In genomic region chr1:74042711-74043467, GRCm38 (mm10) we compare ENCODE assay signal across 9 mouse cellular contexts.
A peak's percentile ranks its signal among the peaks of the same experiment; 100 is the strongest.
DNase-seq lines count a peak whose midpoint lies in the region; ATAC-seq lines count a peak whose summit lies in the region.
"Had no signal": no experiment of that assay in that cellular context is flagged by ENCODE, and none has a peak within 500 bp of the region (broad histone marks: within the 10 kb centered on the region; RNA-seq: fewer than 3 reads in every experiment).

No protein-coding gene starts in this region.

- peak overlapping the region; percentile 47; the same call in 1 of the 2 replicates for H3K9ac ChIP-seq in heart, embryonic 12.5 days

- WGBS in heart, embryonic 12.5 days = 33% methylated on average over 3 of the region's 3 CpGs

- ATAC-seq in heart, embryonic 12.5 days (ENCODE audit: insufficient number of reproducible peaks, low FRiP score) = peak; percentile 22; the same call in 1 of the 2 replicates

- H3K9me3 ChIP-seq in heart, embryonic 12.5 days (replicated peaks) = no peaks in the 10 kb centered on the region

- H3K4me1 ChIP-seq in heart, embryonic 12.5 days (replicated peaks) = peaks cover 93% of the 10 kb centered on the region

- H3K36me3 ChIP-seq in heart, embryonic 12.5 days = peaks cover 3% of the 10 kb centered on the region; the same call in 1 of the 2 replicates

- H3K27me3 ChIP-seq in heart, embryonic 12.5 days (replicated peaks) = no peaks in the 10 kb centered on the region

- H3K4me3 ChIP-seq in heart, embryonic 12.5 days = no peak overlapping the region

- H3K27ac ChIP-seq in heart, embryonic 12.5 days (ENCODE audit: poor library complexity, severe bottlenecking) = peak overlapping the region; percentile 89

- no peak for DNase-seq in heart, adult 8-10 months (ENCODE audit: low spot score)
- DNase-seq in right cerebral cortex, postnatal 14 days = peak; percentile 33
- no peak for DNase-seq in right cerebral cortex, postnatal 25 days
- peak; percentile 59 to 70 for DNase-seq in kidney, postnatal 4 days
- no peak for DNase-seq in ovary, postnatal 36 days (ENCODE audit: low spot score)
- no peak for DNase-seq in spleen, adult 18-20 months
- no peak for DNase-seq in adipocyte (ENCODE audit: low spot score)
- DNase-seq: lung, postnatal 36 days had no signal

- peak overlapping the region; percentile 40 for H3K4me2 ChIP-seq in heart, embryonic 12.5 days

Comparison
In these comparisons a context has a peak if more than half of its experiments do, and no peak if none do; other contexts are left out.
1. DNase-seq: peak in right cerebral cortex, postnatal 14 days (single experiment) and kidney, postnatal 4 days (2 of 2); none in heart, adult 8-10 months (single experiment), right cerebral cortex, postnatal 25 days (single experiment), ovary, postnatal 36 days (single experiment), spleen, adult 18-20 months (0 of 2) and adipocyte (single experiment).